Mouse (Mus musculus) E14TG2a.4 (cell line): ENCODE results near the gene Gm3542.
"Not testable (repeated sequence)": the region's sequence is repeated elsewhere in the genome, so short reads cannot be mapped to it uniquely, and the experiment has no call there.

Source experiments
- H3K27me3 ChIP-seq: 2 replicates; pipeline ENCODE4 v1.6.1; 2014; ENCODE audit warnings: low read length, control low read depth; ENCODE audit not compliant: insufficient read depth
- H3K36me3 ChIP-seq: 2 replicates; pipeline ENCODE4 v1.6.1; 2014; ENCODE audit warnings: low read length, control low read depth; ENCODE audit not compliant: insufficient read depth
- H3K4me1 ChIP-seq: replicated peaks from 2 replicates; pipeline ENCODE4 v1.6.1; 2014; ENCODE audit warnings: low read depth, low read length, control low read depth
- H3K4me3 ChIP-seq: replicated peaks from 2 replicates; pipeline ENCODE4 v1.5.1; 2014; ENCODE audit warnings: mild to moderate bottlenecking, low read length
- H3K9me3 ChIP-seq: 2 replicates; pipeline ENCODE4 v1.6.1; 2014; ENCODE audit warnings: low read length, control low read depth

The Gm3542 gene

DNA sequence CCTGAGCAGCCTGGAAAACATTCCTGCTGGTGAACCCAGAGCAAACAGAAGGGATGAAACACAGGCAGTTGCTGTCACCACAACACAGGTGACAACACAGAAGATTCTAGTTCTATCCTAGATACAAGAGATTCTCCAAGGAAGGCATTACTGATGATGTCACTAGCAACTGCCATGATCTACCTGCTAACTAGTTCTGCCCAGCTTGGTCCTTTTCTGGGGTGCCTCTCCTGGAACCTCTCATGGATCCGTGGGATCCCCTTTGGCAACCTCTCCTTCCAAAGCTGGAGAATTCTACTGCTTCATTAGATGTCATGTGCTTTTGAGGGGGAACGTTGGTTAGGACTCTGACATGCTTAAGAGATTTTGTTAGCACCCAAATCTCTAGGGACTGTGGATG is at the start of gene Gm3542:
Gene Gm3542 (minus strand): TSS at position 101 of the 400 bp plus-strand sequence.
- H3K4me1 ChIP-seq, H3K27me3 ChIP-seq, H3K4me3 ChIP-seq, H3K9me3 ChIP-seq, H3K36me3 ChIP-seq: not testable (repeated sequence)
